Mouse (Mus musculus): ENCODE measurements around the gene Pan3.

Gene Pan3

GRCm38 (mm10) chr5:147484142-147484541, 54.2 kb downstream of the Pan3 start:
- no peak for DNase-seq (ENCODE audit: low spot score in 2 of 2)

- no peak for DNase-seq (ENCODE audit: low spot score in 2 of 2)
Measured at GRCm38 (mm10) chr5:147489226-147489625, 59.3 kb downstream of the Pan3 start.

GRCm38 (mm10) chr5:147490907-147491306, 60.9 kb downstream of the Pan3 start:
- DNase-seq (ENCODE audit: low spot score in 2 of 2), result no peak

- no peak for DNase-seq (ENCODE audit: low spot score in 2 of 2)
Measured at GRCm38 (mm10) chr5:147492511-147492910, 62.5 kb downstream of the Pan3 start.

GRCm38 (mm10) chr5:147493205-147493604, 63.2 kb downstream of the Pan3 start:
- DNase-seq (ENCODE audit: low spot score in 2 of 2), result no peak

GRCm38 (mm10) chr5:147493685-147494084, 63.7 kb downstream of the Pan3 start:
- DNase-seq (ENCODE audit: low spot score in 2 of 2), result no peak

- DNase-seq (ENCODE audit: low spot score in 2 of 2), result no peak
Measured at GRCm38 (mm10) chr5:147494388-147494787, 64.4 kb downstream of the Pan3 start.

- DNase-seq (ENCODE audit: low spot score in 2 of 2), result no peak
Measured at GRCm38 (mm10) chr5:147494791-147495376, 64.9 kb downstream of the Pan3 start.

- DNase-seq (ENCODE audit: low spot score in 2 of 2), result no peak
Measured at GRCm38 (mm10) chr5:147495961-147496360, 66.0 kb downstream of the Pan3 start.

- no peak for DNase-seq (ENCODE audit: low spot score in 2 of 2)
Measured at GRCm38 (mm10) chr5:147496921-147497320, 67.0 kb downstream of the Pan3 start.

GRCm38 (mm10) chr5:147497714-147498113, 67.8 kb downstream of the Pan3 start:
- no peak for DNase-seq (ENCODE audit: low spot score in 2 of 2)

GRCm38 (mm10) chr5:147501456-147501998, 71.6 kb downstream of the Pan3 start:
- DNase-seq (ENCODE audit: low spot score in 2 of 2), result no peak

GRCm38 (mm10) chr5:147502921-147503320, 73.0 kb downstream of the Pan3 start:
- no peak for DNase-seq (ENCODE audit: low spot score in 2 of 2)

GRCm38 (mm10) chr5:147511350-147511749, 81.4 kb downstream of the Pan3 start:
- no peak for DNase-seq (ENCODE audit: low spot score in 2 of 2)

GRCm38 (mm10) chr5:147527006-147527405, 97.0 kb downstream of the Pan3 start:
- no peak for DNase-seq (ENCODE audit: low spot score in 2 of 2)

- DNase-seq (ENCODE audit: low spot score in 2 of 2), result no peak
Measured at GRCm38 (mm10) chr5:147527788-147528187, 97.8 kb downstream of the Pan3 start.

GRCm38 (mm10) chr5:147532031-147532430, 102.1 kb downstream of the Pan3 start:
- no peak for DNase-seq (ENCODE audit: low spot score in 2 of 2)

GRCm38 (mm10) chr5:147539409-147539808, 109.4 kb downstream of the Pan3 start:
- no peak for DNase-seq (ENCODE audit: low spot score in 2 of 2)

GRCm38 (mm10) chr5:147539815-147540214, 109.9 kb downstream of the Pan3 start:
- DNase-seq (ENCODE audit: low spot score in 2 of 2), result no peak

GRCm38 (mm10) chr5:147542291-147542690, 112.3 kb downstream of the Pan3 start:
- DNase-seq (ENCODE audit: low spot score in 2 of 2), result no peak

- DNase-seq (ENCODE audit: low spot score in 2 of 2), result no peak
Measured at GRCm38 (mm10) chr5:147545731-147546241, 115.8 kb downstream of the Pan3 start.

- no peak for DNase-seq (ENCODE audit: low spot score in 2 of 2)
Measured at GRCm38 (mm10) chr5:147549016-147549755, 119.2 kb downstream of the Pan3 start.

Data from frontal cortex, postnatal 25 days (tissue).